Mouse (Mus musculus) spleen, adult 2 months (tissue): ENCODE measurements at regions not wholly inside any gene's neighbourhood (a gene's known extent, or its start where the extent isn't known, plus 50 kb on each side); places are given as distances from the start of the nearest gene placed in this dataset.

ENCODE experiments used
- DNase-seq, 2 experiments: peaks; one replicate each; pipeline versions ENCODE4 v3.0.0 to v3.0.0-alpha.2; 2012 to 2021; ENCODE audit warnings: low spot score in 2 of 2, low read depth in 1 of 2
- H3K27ac ChIP-seq: fragments of 200-500 bp; 2 replicates; pipeline ENCODE4 v1.5.1; 2012; ENCODE audit warnings: low read length, inconsistent platforms; ENCODE audit not compliant: insufficient read depth
- H3K27me3 ChIP-seq: fragments of 200-500 bp; 2 replicates; pipeline ENCODE4 v1.6.1; 2012; ENCODE audit warnings: mild to moderate bottlenecking, moderate library complexity, low read length, inconsistent platforms; ENCODE audit not compliant: control insufficient read depth, insufficient read depth
- H3K36me3 ChIP-seq: fragments of 200-500 bp; 2 replicates; pipeline ENCODE4 v1.6.1; 2012; ENCODE audit warnings: mild to moderate bottlenecking, low read length, inconsistent platforms; ENCODE audit not compliant: control insufficient read depth, insufficient read depth
- H3K4me1 ChIP-seq: fragments of 200-500 bp; 2 replicates; pipeline ENCODE4 v1.6.1; 2011; ENCODE audit warnings: inconsistent platforms; ENCODE audit not compliant: control insufficient read depth, insufficient read depth, insufficient read length
- H3K4me3 ChIP-seq: fragments of 200-500 bp; 2 replicates; pipeline ENCODE4 v1.5.1; 2011; ENCODE audit warnings: mild to moderate bottlenecking, inconsistent platforms; ENCODE audit not compliant: insufficient read depth, insufficient read length; ENCODE audit errors: extremely low read depth
- CTCF ChIP-seq: fragments of 200-500 bp; IDR thresholded peaks from 2 replicates; pipeline ENCODE4 v1.5.1; 2011; ENCODE audit warnings: mild to moderate bottlenecking, inconsistent platforms; ENCODE audit not compliant: insufficient read depth, insufficient read length, insufficient replicate concordance; ENCODE audit errors: extremely low read depth
- POLR2A ChIP-seq: fragments of 200-500 bp; IDR thresholded peaks from 2 replicates; pipeline ENCODE4 v1.6.1; 2011; ENCODE audit warnings: low read depth, low read length, inconsistent platforms
- WGBS: fragments of 180-500 bp; shearing (Covaris S2); methylation state at CpG from one replicate; pipeline ENCODE4 v1.1.7; 2018; 5-methylcytosine and 5-hydroxymethylcytosine counted together

GRCm38 (mm10) chr3:50914866-50915365, 309.3 kb upstream of the Noct start:
- Histone ChIP-seq H3K4me1 (no peaks in the 10 kb centered on the region), H3K36me3 (no peaks in the 10 kb centered on the region), H3K27ac (no peak overlapping the region), H3K27me3 (no peaks in the 10 kb centered on the region), H3K4me3 (no peak overlapping the region)
- WGBS: 94% methylated on average over 14 of the region's 14 CpGs
- TF ChIP-seq POLR2A (no peak), CTCF (no peak)
- DNase-seq: no peak

GRCm38 (mm10) chr3:50916305-50916854, 307.9 kb upstream of the Noct start:
- TF ChIP-seq CTCF (no peak), POLR2A (no peak)
- Histone ChIP-seq H3K4me1 (no peaks in the 10 kb centered on the region), H3K27ac (no peak overlapping the region), H3K27me3 (no peaks in the 10 kb centered on the region), H3K4me3 (no peak overlapping the region), H3K36me3 (no peaks in the 10 kb centered on the region)
- 89% methylated on average over 5 of the region's 5 CpGs for WGBS
- DNase-seq: no peak

- no peaks in the 10 kb centered on the region for H3K36me3 ChIP-seq
- TF ChIP-seq POLR2A: no peak
- no peak for TF ChIP-seq CTCF
- H3K27me3 ChIP-seq: no peaks in the 10 kb centered on the region
- 92% methylated on average over 10 of the region's 10 CpGs for WGBS
- H3K27ac ChIP-seq: peak overlapping the region; percentile 28; the same call in 1 of the 2 replicates
- no peaks in the 10 kb centered on the region for H3K4me1 ChIP-seq
- no peak for DNase-seq
- H3K4me3 ChIP-seq: no peak overlapping the region
Measured at GRCm38 (mm10) chr3:50922347-50922746, 301.9 kb upstream of the Noct start.

- H3K27ac ChIP-seq: peak overlapping the region; percentile 28; the same call in 1 of the 2 replicates
- no peak overlapping the region for H3K4me3 ChIP-seq
- no peak for TF ChIP-seq CTCF
- no peak for TF ChIP-seq POLR2A
- 85% methylated on average over 5 of the region's 5 CpGs for WGBS
- H3K36me3 ChIP-seq: no peaks in the 10 kb centered on the region
- H3K27me3 ChIP-seq: no peaks in the 10 kb centered on the region
- no peak for DNase-seq
- no peaks in the 10 kb centered on the region for H3K4me1 ChIP-seq
Measured at GRCm38 (mm10) chr3:50922832-50923231, 301.4 kb upstream of the Noct start.

GRCm38 (mm10) chr3:50923327-50923726, 300.9 kb upstream of the Noct start:
- Histone ChIP-seq H3K36me3 (no peaks in the 10 kb centered on the region), H3K27ac (no peak overlapping the region), H3K27me3 (no peaks in the 10 kb centered on the region), H3K4me1 (no peaks in the 10 kb centered on the region), H3K4me3 (no peak overlapping the region)
- TF ChIP-seq CTCF (no peak), POLR2A (no peak)
- no peak for DNase-seq
- 89% methylated on average over 7 of the region's 7 CpGs for WGBS

GRCm38 (mm10) chr3:50927318-50927717, 296.9 kb upstream of the Noct start:
- no peak for DNase-seq
- no peaks in the 10 kb centered on the region for H3K27me3 ChIP-seq
- H3K36me3 ChIP-seq: no peaks in the 10 kb centered on the region
- no peak overlapping the region for H3K27ac ChIP-seq
- TF ChIP-seq CTCF (no peak), POLR2A (no peak)
- 89% methylated on average over 4 of the region's 4 CpGs for WGBS
- H3K4me3 ChIP-seq: no peak overlapping the region
- H3K4me1 ChIP-seq: no peaks in the 10 kb centered on the region

GRCm38 (mm10) chr3:50929013-50929412, 295.2 kb upstream of the Noct start:
- Histone ChIP-seq H3K27me3 (no peaks in the 10 kb centered on the region), H3K27ac (no peak overlapping the region), H3K36me3 (no peaks in the 10 kb centered on the region), H3K4me3 (no peak overlapping the region), H3K4me1 (no peaks in the 10 kb centered on the region)
- 82% methylated on average over 1 of the region's 1 CpGs for WGBS
- TF ChIP-seq POLR2A (no peak), CTCF (no peak)
- no peak for DNase-seq
